Mouse (Mus musculus): Measurements from ENCODE around the gene Irs1. TPM values are rescaled to one million over a fixed set of nuclear protein-coding genes. Genes with fewer than 3 reads are reported as not detected.

Gene Irs1
- total and polyA plus RNA-seq, 3 experiments, result not detected

GRCm38 (mm10) chr1:82285461-82286189 lies 5.6 kb downstream of the Irs1 start (continued):
- no peak for TF ChIP-seq E2F4 (IDR thresholded peaks at IDR 0.05; ENCODE audit: borderline replicate concordance, low read depth, low read length)
- TF ChIP-seq ELF1 (IDR thresholded peaks at IDR 0.05; ENCODE audit: low read depth, low read length), result no peak

DNA sequence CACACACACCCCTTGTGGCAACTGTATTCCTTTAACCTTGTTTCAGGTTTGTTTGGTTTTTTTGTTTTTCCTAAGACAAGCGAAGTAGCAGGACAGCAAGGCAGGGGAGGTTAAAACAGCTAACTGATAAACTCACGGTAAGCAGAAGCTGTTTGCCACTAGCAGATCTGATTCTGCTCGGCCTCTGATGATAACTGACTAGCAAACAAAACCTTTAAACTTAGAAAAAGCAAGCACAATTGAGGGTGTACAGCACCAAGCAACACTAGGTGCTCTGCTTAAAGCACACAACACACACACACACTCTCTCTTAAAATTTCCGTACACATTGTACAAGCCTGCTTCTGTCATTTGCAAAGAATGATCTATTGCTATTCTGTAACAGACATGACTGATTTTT lies 6.8 kb downstream of the Irs1 start:
- DNase-seq (ENCODE audit: low read depth, low spot score), result no peak
- Histone ChIP-seq H3K36me3 (ENCODE audit: control insufficient read depth in 1 of 2, insufficient read depth in 2 of 2, low read length in 2 of 2) (no peaks in the 10 kb centered on the region), H3K4me3 (ENCODE audit: control insufficient read depth in 1 of 2, insufficient read depth in 1 of 2, low read depth in 2 of 2, low read length in 2 of 2) (no peak overlapping the region), H3K4me1 (ENCODE audit: control insufficient read depth in 1 of 2, insufficient read depth in 2 of 2, low read length in 2 of 2) (no peaks in the 10 kb centered on the region), H3K9ac (ENCODE audit: control insufficient read depth, low read depth, low read length, poor library complexity, severe bottlenecking) (no peak overlapping the region), H3K27ac (ENCODE audit: control insufficient read depth, low read depth, low read length) (no peak overlapping the region), H3K79me2 (ENCODE audit: control insufficient read depth, insufficient read depth, low read length, poor library complexity) (no peaks in the 10 kb centered on the region), H3K27me3 (ENCODE audit: control insufficient read depth in 1 of 2, insufficient read depth in 2 of 2, low read length in 2 of 2) (no peaks in the 10 kb centered on the region), H3K9me3 (replicated peaks; ENCODE audit: insufficient read depth, low read length) (no peaks in the 10 kb centered on the region)
- TF ChIP-seq ZC3H11A (IDR thresholded peaks at IDR 0.05; ENCODE audit: low read depth, low read length) (no peak), ZKSCAN1 (IDR thresholded peaks at IDR 0.05; ENCODE audit: low read depth, low read length) (no peak), KAT2A (conservative IDR thresholded peaks at IDR 0.05; ENCODE audit: low read depth, low read length) (no peak), HCFC1 (IDR thresholded peaks at IDR 0.05; ENCODE audit: low read depth, low read length) (no peak), MYC (IDR thresholded peaks at IDR 0.05; ENCODE audit: low read depth, low read length) (no peak), E2F4 (IDR thresholded peaks at IDR 0.05; ENCODE audit: borderline replicate concordance, low read depth, low read length) (no peak), ETS1 (IDR thresholded peaks at IDR 0.05; ENCODE audit: low read depth, low read length) (no peak), ELF1 (IDR thresholded peaks at IDR 0.05; ENCODE audit: low read depth, low read length) (no peak), CTCF (IDR thresholded peaks at IDR 0.05 in 2 of 3, conservative IDR thresholded peaks at IDR 0.05 in 1 of 3; ENCODE audit: control insufficient read depth in 1 of 3, insufficient read depth in 1 of 3, low read depth in 2 of 3, low read length in 3 of 3, poor library complexity in 1 of 3, severe bottlenecking in 1 of 3) (no peak), TAL1 (IDR thresholded peaks at IDR 0.05; ENCODE audit: low read length) (no peak)

GRCm38 (mm10) chr1:82283901-82284301 lies 7.3 kb downstream of the Irs1 start:
- Histone ChIP-seq H3K4me3 (ENCODE audit: control insufficient read depth in 1 of 2, insufficient read depth in 1 of 2, low read depth in 2 of 2, low read length in 2 of 2) (no peak overlapping the region), H3K36me3 (ENCODE audit: control insufficient read depth in 1 of 2, insufficient read depth in 2 of 2, low read length in 2 of 2) (no peaks in the 10 kb centered on the region), H3K79me2 (ENCODE audit: control insufficient read depth, insufficient read depth, low read length, poor library complexity) (no peaks in the 10 kb centered on the region), H3K9me3 (replicated peaks; ENCODE audit: insufficient read depth, low read length) (no peaks in the 10 kb centered on the region), H3K9ac (ENCODE audit: control insufficient read depth, low read depth, low read length, poor library complexity, severe bottlenecking) (no peak overlapping the region), H3K4me1 (ENCODE audit: control insufficient read depth in 1 of 2, insufficient read depth in 2 of 2, low read length in 2 of 2) (no peaks in the 10 kb centered on the region), H3K27ac (ENCODE audit: control insufficient read depth, low read depth, low read length) (no peak overlapping the region), H3K27me3 (ENCODE audit: control insufficient read depth in 1 of 2, insufficient read depth in 2 of 2, low read length in 2 of 2) (no peaks in the 10 kb centered on the region)
- no peak for TF ChIP-seq ETS1 (IDR thresholded peaks at IDR 0.05; ENCODE audit: low read depth, low read length)
- no peak for TF ChIP-seq MAFK (IDR thresholded peaks at IDR 0.05; ENCODE audit: borderline replicate concordance, low read depth, low read length)
- TF ChIP-seq MAX (IDR thresholded peaks at IDR 0.05; ENCODE audit: low read length), result no peak
- no peak for TF ChIP-seq MYC (IDR thresholded peaks at IDR 0.05; ENCODE audit: low read depth, low read length)
- TF ChIP-seq CTCF (IDR thresholded peaks at IDR 0.05 in 2 of 3, conservative IDR thresholded peaks at IDR 0.05 in 1 of 3; ENCODE audit: control insufficient read depth in 1 of 3, insufficient read depth in 1 of 3, low read depth in 2 of 3, low read length in 3 of 3, poor library complexity in 1 of 3, severe bottlenecking in 1 of 3), result no peak
- no peak for TF ChIP-seq MXI1 (IDR thresholded peaks at IDR 0.05; ENCODE audit: low read depth, low read length)
- no peak for TF ChIP-seq BHLHE40 (IDR thresholded peaks at IDR 0.05; ENCODE audit: borderline replicate concordance, low read depth, low read length)
- no peak for TF ChIP-seq NELFE (IDR thresholded peaks at IDR 0.05; ENCODE audit: low read depth, low read length)
- no peak for TF ChIP-seq EP300 (IDR thresholded peaks at IDR 0.05; ENCODE audit: low read depth in 1 of 2, low read length in 2 of 2)
- TF ChIP-seq NRF1 (IDR thresholded peaks at IDR 0.05; ENCODE audit: insufficient read depth, low read depth, low read length, poor library complexity, severe bottlenecking), result no peak
- TF ChIP-seq GABPA (IDR thresholded peaks at IDR 0.05; ENCODE audit: low read depth, low read length), result no peak
- DNase-seq (ENCODE audit: low read depth, low spot score), result no peak

Measured in MEL (cell line).